Mouse (Mus musculus): ENCODE data around the gene Igsf21.

Igsf21 gene

GRCm38 (mm10) chr4:140140485-140140884 lies 106.1 kb downstream of the Igsf21 start:
- DNase-seq: peak in 1 of 2 experiments; percentile 5

GRCm38 (mm10) chr4:140138846-140139245 lies 107.7 kb downstream of the Igsf21 start:
- DNase-seq: no peak

- no peak for DNase-seq
Observed at GRCm38 (mm10) chr4:140131625-140132321, 114.8 kb downstream of the Igsf21 start.

- DNase-seq: no peak
Observed at GRCm38 (mm10) chr4:140131201-140131600, 115.4 kb downstream of the Igsf21 start.

- DNase-seq: no peak
Observed at GRCm38 (mm10) chr4:140129553-140130275, 116.9 kb downstream of the Igsf21 start.

- no peak for DNase-seq
Observed at GRCm38 (mm10) chr4:140128116-140128515, 118.5 kb downstream of the Igsf21 start.

- DNase-seq: no peak
Observed at GRCm38 (mm10) chr4:140125806-140126205, 120.8 kb downstream of the Igsf21 start.

- DNase-seq: no peak
Observed at GRCm38 (mm10) chr4:140122534-140122933, 124.0 kb downstream of the Igsf21 start.

- DNase-seq: no peak
Observed at GRCm38 (mm10) chr4:140117275-140117691, 129.3 kb downstream of the Igsf21 start.

GRCm38 (mm10) chr4:140115756-140116155 lies 130.8 kb downstream of the Igsf21 start:
- no peak for DNase-seq

GRCm38 (mm10) chr4:140115053-140115452 lies 131.5 kb downstream of the Igsf21 start:
- DNase-seq: no peak

GRCm38 (mm10) chr4:140113690-140114475 lies 132.7 kb downstream of the Igsf21 start:
- peak in 1 of 2 experiments; percentile 8 for DNase-seq

GRCm38 (mm10) chr4:140109626-140109948 lies 137.0 kb downstream of the Igsf21 start:
- no peak for DNase-seq

- no peak for DNase-seq
Observed at GRCm38 (mm10) chr4:140108871-140109625, 137.5 kb downstream of the Igsf21 start.

- no peak for DNase-seq
Observed at GRCm38 (mm10) chr4:140107161-140107560, 139.4 kb downstream of the Igsf21 start.

- no peak for DNase-seq
Observed at GRCm38 (mm10) chr4:140104795-140105194, 141.8 kb downstream of the Igsf21 start.

GRCm38 (mm10) chr4:140103341-140104027 lies 143.1 kb downstream of the Igsf21 start:
- DNase-seq: peak; percentile 13 to 50

- DNase-seq: no peak
Observed at GRCm38 (mm10) chr4:140102581-140103200, 143.9 kb downstream of the Igsf21 start.

- DNase-seq: peak in 1 of 2 experiments; percentile 40
Observed at GRCm38 (mm10) chr4:140101106-140101505, 145.5 kb downstream of the Igsf21 start.

GRCm38 (mm10) chr4:140100141-140100540 lies 146.4 kb downstream of the Igsf21 start:
- peak in 1 of 2 experiments; percentile 47 for DNase-seq

- DNase-seq: peak in 1 of 2 experiments; percentile 30
Observed at GRCm38 (mm10) chr4:140096283-140096682, 150.3 kb downstream of the Igsf21 start.

GRCm38 (mm10) chr4:140094835-140095234 lies 151.7 kb downstream of the Igsf21 start:
- no peak for DNase-seq

Measured in kidney, postnatal 36 days (tissue).